Mouse (Mus musculus) small intestine, adult 2 months (tissue): ENCODE measurements around the gene Taf6l.

ENCODE experiments used
- CTCF ChIP-seq: fragments of 200-500 bp; IDR thresholded peaks from 2 replicates; pipeline ENCODE4 v1.5.1; 2012; ENCODE audit warnings: low read depth, mild to moderate bottlenecking, control low read depth, inconsistent platforms, low read length, moderate library complexity, mixed read lengths; ENCODE audit not compliant: insufficient replicate concordance, insufficient read length; ENCODE audit errors: extremely low read depth
- POLR2A ChIP-seq: fragments of 200-500 bp; IDR thresholded peaks from 2 replicates; pipeline ENCODE4 v1.6.1; 2012; ENCODE audit warnings: low read depth, mild to moderate bottlenecking, control low read depth, inconsistent platforms, low read length, moderate library complexity

DNA sequence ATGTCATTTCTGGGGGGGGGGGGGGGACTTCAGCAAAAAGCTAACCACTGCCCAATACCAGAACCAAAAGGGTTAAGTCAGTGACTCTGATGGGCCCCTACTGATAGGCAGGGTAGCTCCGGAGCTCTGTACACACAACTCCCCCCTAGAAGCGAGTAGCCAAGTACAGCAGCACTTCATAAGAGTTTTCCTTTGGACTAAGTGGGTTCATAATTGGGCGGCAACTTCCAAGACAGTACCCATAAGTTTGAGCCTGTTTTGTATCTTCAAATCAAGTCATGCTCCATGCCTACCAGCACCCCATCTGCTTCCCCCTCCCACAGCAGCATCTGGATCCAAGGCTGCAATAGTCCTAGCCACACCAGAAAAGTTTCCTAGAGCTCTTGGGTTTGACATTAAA lies 30.6 kb downstream of the Taf6l start:
- no peak for TF ChIP-seq CTCF
- TF ChIP-seq POLR2A = no peak
